Mouse (Mus musculus) mesoderm, embryonic 11.5 days (tissue): ENCODE results near the gene Smyd3.

ENCODE experiments used
- DNase-seq: peaks from one replicate; pipeline ENCODE4 v3.0.0-alpha.2; 2012; ENCODE audit warnings: low read depth, low spot score

Gene Smyd3

DNA sequence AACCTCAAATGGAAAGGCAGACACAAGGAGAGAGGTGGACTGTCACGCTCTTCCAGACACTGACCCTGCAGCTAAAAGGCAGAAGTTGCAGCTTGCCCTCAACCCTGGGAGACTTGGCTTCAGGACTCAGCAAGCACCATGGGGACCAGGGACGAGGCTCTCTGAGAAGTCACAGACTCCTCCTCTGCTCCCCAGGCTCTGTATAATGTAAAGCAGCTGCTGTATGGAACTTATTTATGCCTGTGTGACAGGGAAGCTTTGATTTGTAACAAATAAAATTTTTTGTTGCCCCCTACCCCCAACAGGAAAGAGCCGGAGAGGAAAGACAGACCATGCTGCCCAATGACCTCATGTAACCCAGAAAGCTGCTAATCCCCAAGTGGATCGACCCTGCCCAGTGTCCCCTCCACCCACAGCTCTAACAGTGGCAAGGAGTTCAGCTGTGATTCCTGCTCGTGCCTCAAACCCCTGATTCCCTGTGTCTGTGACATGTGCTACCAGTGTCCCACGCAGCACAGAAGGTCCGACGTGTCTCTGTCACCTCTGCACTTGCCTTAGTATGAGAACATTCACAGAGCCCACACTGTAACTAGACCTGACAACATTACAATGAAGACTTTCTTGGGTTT lies 539.1 kb downstream of the Smyd3 start:
- no peak for DNase-seq

DNA sequence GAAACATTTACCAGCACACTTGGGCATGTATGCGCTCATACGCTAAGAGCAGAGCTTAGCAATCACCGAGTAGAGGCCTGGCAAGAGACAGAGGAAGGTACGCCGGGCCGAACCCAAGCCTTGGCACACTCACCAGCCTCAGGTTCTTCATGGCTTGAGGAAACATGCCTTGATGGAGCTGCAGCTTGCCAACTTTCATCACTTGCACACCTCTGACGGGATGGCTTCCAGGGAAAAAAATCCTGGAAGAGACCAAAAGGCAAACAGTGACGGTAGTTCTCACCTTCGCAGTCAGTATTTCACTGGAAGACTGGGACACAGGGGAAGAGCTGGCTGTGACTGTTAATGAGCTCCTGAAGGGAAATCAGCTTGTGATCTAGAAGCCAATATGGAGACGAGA lies 545.8 kb downstream of the Smyd3 start:
- DNase-seq, result no peak

DNA sequence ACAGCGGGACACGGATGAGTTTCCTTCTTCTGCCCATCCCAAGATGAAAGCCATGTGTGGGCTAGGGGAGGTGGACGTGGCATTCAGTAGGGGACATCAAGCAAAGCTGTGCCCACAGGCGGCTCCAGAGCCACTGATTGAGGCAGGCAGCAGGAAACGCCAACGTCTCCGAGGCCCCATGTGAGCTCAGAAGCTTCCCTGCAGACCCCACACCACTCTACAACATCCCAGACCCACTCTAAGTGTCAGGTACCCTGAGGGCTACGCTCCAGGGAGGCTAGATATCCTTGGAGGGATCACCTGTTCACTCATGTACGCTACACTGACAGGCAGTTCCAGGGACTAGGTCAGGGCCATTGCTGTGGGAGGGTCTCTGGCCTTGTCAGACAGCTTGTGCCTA lies 556.2 kb downstream of the Smyd3 start:
- DNase-seq, result no peak

DNA sequence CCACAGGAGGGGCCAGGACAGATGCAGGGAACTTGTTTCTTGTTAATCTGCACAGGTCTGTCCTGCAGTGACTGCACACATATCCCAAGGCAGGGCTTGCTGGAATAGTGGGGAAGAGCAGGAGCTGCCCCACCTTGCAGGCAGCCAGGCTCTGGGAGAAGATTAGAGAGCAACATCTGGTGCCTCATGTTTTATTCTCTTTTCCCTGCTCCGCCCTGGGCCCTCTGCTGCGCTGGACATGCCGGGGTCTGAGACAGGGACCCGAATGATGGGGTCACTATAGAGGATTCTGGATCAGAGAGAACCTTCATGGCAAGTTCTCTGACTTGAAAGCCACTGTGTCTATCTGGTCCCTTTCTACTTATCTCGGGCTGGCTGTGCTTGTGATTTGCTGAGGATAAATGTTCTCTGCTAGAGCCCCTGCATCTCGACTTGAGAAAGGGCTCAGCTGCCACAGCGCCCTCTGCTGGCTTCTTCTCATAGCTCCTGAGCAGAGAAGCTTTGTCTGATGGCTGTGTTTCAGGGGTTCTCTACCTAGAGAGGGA lies 557.8 kb downstream of the Smyd3 start:
- peak; percentile 90 for DNase-seq

DNA sequence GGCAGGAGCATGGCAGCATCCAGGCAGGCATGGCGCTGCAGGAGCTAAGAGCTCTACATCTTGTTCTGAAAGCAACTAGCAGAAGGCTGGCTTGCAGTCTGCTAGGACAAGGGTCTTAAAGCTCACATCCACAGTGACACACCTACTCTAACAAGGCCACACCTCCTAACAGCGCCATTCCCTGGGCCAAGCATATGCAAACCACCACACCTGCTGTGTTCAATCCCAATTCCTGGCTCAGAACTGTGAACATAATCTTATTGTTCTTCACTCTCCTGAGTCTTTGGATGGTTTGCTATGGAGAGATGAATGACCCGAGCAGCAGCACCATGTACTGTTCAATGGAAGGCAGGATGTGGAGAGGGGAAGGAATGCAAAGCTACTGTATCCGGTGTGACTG lies 559.2 kb downstream of the Smyd3 start:
- DNase-seq, result no peak

DNA sequence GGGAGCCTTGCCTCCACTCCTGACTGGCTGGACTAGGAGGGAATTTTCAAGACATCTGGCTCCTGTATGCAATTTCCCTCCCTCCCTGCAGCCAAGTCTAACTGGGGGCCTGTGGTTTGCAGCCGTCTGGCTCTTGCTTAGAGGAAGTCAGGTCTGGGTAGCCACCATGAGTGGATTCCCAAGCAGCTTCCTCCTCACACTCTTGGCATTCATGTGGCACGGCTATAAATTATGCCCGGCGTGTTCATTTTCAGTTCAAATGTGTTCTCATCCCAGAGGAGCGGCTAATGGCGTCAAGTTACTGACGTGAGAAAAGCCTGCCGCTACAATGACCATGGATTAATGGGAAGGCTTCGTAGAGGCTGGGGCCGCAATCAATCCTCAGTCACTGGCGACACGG lies 564.9 kb downstream of the Smyd3 start:
- DNase-seq, result peak; percentile 73

DNA sequence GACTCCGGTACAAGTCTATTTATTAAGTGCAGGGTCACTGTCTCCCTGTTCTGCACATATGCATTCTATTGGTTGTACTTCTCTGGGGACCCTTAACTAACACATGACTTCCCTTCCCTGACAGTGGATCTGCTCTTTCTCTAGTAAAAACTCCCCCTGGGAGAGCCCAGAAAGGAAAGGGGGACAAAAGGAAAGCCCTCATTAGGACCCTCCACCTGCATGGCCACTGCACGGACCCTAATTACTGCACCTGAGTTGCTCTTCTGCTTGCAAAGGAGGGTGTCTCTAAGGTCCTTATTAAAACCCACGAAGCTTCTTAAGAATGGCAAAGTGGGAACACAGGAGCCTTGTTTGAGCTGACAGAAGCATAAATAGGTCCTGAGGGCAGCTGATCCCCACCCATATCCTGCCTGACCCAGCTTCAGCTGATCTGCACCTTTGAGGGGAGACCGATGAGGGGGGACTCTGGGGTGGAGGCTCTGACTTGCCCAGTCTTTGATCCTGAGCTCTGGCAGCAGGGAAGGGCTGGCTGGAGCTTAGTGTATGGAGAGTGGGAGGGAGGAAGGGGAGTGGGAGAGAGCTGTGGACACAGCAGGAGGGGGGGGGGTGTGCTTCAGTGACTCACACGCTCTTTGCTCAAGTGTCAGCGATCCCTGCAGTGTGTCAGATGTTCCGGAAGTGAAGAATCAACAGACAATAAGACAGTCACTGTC lies 575.4 kb downstream of the Smyd3 start:
- DNase-seq, result no peak

DNA sequence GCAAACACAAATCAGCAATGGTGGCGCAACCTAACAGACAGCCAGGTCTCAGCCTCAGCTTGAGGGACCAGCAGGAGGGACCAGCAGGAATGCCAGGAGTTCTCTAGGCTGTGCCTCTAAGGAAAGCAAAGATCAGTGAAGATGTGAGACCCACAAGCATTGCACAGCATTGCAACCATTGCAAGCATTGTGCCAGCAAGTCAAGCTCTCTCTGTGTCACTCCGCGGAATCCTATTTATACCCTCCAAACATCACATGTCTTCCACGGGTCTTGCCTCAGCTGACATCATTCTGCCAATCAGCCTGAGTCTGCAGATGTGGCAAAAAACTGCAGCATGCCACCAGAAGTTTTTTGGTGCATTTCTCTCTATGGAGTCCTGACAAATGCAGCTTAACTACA lies 577.5 kb downstream of the Smyd3 start:
- DNase-seq, result no peak

DNA sequence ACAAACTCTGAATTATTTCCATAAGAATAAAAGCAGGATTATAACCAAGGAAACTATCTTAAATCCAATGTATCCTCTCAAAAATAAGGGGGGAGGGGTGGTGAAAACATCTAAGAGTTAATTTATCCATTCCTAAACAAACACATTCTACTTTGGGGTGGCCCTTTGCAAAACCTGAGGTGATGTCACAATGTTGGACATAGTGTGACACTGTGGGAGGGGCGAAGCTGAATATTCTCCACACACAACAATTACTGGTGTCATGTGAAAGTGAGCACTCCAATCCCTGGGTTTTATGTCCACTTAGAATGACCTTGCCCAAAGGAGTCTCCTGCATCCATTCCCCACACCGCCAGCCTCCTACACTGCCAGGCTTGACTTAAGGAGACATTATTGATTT lies 580.9 kb downstream of the Smyd3 start:
- no peak for DNase-seq

DNA sequence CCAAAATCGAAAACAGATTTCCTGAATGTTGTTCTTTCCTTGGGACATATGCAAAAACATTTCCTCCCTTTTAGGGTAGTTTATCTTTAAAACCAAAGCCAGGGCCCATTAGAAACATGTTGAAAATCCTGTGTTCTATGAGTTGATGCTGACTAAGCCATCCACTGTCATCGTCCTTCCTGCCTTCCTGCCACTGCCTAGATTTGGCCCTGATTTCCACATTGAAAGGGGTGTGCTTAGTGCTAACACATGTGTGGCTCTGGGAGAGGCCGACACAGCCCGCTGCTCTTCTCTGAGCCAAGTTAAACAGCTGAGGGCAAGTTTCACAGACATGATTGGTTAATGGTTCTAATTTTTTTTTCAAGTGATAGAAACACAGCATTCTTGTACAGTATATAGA lies 581.4 kb downstream of the Smyd3 start:
- no peak for DNase-seq

DNA sequence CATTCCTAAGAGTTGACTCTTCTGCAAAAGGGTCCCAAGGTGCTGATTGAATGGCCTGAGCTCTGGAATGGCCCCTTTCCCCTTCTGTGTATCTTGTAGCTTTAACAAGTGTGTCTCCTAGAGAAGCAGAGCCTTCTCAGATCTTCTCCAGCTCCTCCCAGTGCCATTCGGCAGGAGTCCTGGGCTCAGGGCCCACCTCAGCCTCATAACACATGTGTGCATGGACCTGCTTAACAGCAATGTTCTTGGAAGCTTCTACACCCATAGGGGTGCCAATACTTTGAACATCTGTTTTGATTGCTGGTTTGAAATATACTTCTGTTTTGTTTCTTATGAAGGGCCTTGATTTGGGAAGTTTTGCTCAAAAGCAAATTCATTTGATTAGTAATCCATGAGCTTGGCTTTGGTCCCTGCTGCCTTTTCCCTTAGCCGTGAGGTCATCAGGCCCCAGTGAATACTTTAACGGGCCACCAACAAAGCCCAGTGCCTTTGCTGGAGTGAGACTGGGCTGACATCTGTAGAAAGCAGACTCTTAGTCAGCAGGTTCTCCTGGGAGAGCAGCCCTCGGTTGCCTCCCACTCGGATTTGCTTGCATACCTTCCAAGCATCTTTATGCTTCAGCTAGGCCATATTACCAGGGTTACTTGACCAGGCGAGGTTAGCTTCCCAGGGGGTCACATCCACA lies 583.7 kb downstream of the Smyd3 start:
- DNase-seq, result no peak

DNA sequence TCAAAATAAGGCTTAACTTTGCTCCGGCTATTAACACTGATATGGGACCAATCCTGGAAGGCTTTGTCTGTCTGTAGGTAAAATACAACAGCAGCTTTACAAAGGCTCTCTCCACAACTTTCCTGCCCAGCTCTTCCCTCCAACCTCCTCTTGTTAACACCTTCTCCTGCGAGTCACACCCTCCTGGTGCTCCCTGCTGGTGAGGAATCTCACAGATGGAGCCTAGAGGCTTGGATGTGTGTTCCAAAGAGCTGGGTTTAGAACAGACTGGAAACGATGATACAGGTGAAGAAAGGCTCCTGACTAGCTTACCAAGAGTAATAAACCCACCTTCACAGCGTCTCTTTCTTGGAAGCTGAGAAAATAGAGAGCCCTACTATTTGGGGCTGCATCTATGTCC lies 588.3 kb downstream of the Smyd3 start:
- DNase-seq, result no peak

DNA sequence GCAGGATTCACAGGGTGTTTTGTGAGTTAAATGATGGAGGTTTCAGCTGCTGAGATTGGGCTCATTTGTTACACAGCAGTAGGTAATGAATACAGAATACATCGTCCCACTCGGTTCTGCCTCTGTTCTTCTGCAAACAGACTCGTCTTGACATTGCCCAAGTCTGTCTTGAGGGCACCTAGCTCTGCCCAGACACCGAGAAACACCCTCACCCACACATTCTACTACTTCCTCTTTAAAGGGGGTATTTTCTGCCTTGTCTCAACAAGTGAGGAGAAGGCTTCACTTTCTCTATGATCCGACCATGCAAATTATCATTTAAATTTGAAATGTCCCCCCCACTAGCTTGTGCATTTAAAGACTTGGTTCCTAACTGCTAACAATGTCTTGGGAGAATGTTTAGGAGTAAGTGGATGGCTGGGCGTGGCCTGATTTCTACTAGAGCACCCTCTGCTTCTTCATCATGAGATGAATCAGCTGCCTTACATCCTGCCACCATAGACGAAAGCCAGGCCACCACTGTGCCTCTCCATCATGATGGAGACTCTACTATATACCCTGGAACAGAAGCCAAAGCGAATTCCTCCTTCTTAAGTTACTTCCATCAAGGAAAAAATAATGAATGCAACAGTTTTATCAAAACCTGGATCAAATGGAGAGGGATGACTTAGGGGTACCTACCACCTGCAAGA lies 593.2 kb downstream of the Smyd3 start:
- DNase-seq, result no peak

DNA sequence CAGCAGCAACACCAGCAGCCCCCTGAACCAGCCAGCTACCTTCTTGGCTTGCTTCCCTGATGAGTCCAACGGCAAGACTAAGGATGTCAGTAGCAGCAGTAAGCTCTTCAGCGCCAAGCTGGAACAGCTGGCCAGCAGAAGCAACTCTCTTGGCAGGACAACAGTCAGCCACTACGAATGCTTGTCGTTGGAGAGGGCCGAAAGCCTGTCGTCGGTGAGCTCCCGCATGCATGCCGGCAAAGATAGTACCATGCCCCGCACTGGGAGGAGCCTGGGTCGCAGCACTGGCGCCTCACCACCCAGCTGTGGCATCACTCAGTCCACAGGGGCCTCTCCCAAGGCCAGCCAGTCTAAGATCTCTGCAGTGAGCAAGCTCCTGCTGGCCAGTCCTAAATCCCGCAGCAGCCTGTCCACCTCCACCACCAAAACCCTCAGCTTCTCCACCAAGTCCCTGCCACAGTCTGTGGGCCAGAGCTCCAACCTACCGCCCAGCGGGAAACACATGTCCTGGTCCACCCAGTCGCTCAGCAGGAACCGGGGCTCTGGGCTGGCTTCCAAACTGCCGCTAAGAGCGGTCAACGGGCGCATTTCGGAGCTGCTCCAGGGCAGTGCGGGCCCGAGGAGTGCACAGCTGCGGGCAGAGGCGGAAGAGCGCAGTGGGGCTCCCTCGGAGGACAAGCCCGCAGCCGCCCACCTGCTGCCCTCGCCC lies 600.5 kb downstream of the Smyd3 start:
- no peak for DNase-seq

DNA sequence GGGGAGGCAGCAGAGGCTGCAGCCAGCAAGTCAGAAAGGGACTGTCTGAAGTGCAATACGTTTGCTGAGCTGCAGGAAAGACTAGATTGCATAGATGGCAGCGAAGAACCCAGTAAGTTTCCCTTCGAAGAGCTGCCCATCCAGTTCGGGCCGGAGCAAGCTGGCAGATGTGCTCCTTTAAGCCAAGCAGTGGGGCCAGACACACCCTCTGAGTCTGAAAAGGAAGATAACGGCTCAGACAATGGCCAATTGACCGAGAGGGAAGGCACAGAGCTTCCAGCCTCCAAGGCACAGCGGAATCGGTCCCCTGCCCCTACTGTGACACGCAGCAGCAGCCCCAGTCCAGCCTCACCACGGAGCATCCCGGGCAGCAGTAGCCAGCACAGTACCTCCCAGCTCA lies 602.8 kb downstream of the Smyd3 start:
- DNase-seq, result no peak

DNA sequence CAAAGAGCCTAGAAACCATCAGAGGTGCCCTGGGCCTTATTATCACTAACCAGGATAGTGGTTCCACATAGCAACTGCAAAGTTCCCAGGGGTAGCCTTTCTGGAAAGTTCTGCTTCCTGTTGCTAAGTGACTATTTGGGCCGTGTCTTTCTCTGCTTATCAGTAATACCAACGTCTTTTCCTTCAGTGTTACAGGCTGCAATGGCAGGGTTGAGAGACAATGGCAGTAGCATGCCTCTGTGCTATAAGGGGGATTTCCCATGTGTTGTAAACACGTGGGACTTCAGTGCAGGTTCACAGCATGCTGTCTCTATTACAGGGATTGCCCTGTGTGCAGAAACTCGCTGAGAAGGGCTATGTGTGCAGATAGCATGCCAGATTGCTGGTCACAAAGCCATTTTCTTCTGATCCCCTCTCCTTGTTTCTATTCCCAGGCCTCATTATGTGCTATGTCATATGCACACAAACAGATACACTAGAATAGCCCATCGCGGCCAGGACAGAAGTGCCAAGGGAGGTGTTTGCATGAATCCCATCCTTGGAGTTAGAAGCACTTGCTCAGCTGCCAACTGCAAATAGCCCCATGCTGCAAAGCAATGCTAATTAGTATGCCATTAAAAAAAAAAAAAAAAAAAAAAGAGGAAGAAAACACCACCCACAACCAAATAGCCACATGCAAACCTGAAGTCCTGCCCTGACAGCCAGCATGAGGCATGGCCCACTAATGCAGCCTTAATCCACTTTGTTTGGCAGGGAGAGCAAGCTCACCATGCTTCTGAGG lies 604.7 kb downstream of the Smyd3 start:
- no peak for DNase-seq

DNA sequence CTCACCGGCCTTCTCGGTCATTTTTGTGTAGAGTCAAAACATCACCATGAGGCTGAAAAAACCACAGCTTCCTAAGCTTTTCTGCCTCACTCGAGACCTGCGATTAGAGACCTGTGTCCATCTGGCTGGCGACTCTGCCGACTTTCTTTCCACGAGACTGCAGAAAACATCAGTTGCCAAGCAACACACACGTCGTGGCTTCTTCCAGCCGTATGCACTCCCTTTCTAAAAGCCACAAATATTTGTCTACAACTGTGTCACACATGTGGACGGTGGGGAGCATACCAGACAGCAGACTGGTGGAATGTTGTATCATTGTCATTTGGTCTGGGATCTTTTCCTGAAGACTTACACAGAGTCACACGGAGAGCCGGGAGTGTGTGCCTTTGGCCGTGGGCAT lies 606.9 kb downstream of the Smyd3 start:
- DNase-seq, result peak; percentile 15
